Mouse (Mus musculus) ZHBTc4 (cell line): ENCODE data around the gene Pmp22.

ENCODE experiments used
- DNase-seq: peaks from one replicate; pipeline ENCODE4 v3.0.0-alpha.2; 2011; ENCODE audit warnings: low read depth, low spot score

The Pmp22 gene

GRCm38 (mm10) chr11:63128784-63129183, at the start of gene Pmp22:
Gene Pmp22 (plus strand): TSS chr11:63128982.
- DNase-seq, result no peak

GRCm38 (mm10) chr11:63084536-63084935, 44.2 kb upstream of the Pmp22 start:
- DNase-seq, result peak; percentile 34

GRCm38 (mm10) chr11:63088672-63089071, 40.1 kb upstream of the Pmp22 start:
- DNase-seq, result no peak

- DNase-seq, result peak; percentile 19
Observed at GRCm38 (mm10) chr11:63090210-63090609, 38.6 kb upstream of the Pmp22 start.

- no peak for DNase-seq
Observed at GRCm38 (mm10) chr11:63090986-63091385, 37.8 kb upstream of the Pmp22 start.

GRCm38 (mm10) chr11:63092271-63092670, 36.5 kb upstream of the Pmp22 start:
- DNase-seq, result no peak

GRCm38 (mm10) chr11:63093601-63094000, 35.2 kb upstream of the Pmp22 start:
- no peak for DNase-seq

GRCm38 (mm10) chr11:63094496-63094895, 34.3 kb upstream of the Pmp22 start:
- DNase-seq, result no peak

GRCm38 (mm10) chr11:63098016-63098415, 30.8 kb upstream of the Pmp22 start:
- DNase-seq, result no peak

- DNase-seq, result no peak
Observed at GRCm38 (mm10) chr11:63099390-63099789, 29.4 kb upstream of the Pmp22 start.

GRCm38 (mm10) chr11:63103256-63103655, 25.5 kb upstream of the Pmp22 start:
- no peak for DNase-seq

GRCm38 (mm10) chr11:63104026-63104425, 24.8 kb upstream of the Pmp22 start:
- no peak for DNase-seq

- peak; percentile 54 for DNase-seq
Observed at GRCm38 (mm10) chr11:63109230-63109775, 19.5 kb upstream of the Pmp22 start.

GRCm38 (mm10) chr11:63110329-63110728, 18.5 kb upstream of the Pmp22 start:
- no peak for DNase-seq

GRCm38 (mm10) chr11:63114807-63115641, 13.8 kb upstream of the Pmp22 start:
- DNase-seq, result no peak

GRCm38 (mm10) chr11:63116652-63117051, 12.1 kb upstream of the Pmp22 start:
- DNase-seq, result no peak

- no peak for DNase-seq
Observed at GRCm38 (mm10) chr11:63117266-63117665, 11.5 kb upstream of the Pmp22 start.

- no peak for DNase-seq
Observed at GRCm38 (mm10) chr11:63119791-63120190, 9.0 kb upstream of the Pmp22 start.

GRCm38 (mm10) chr11:63122249-63122648, 6.5 kb upstream of the Pmp22 start:
- no peak for DNase-seq

- DNase-seq, result no peak
Observed at GRCm38 (mm10) chr11:63122776-63123350, 5.9 kb upstream of the Pmp22 start.

GRCm38 (mm10) chr11:63124316-63124715, 4.5 kb upstream of the Pmp22 start:
- DNase-seq, result peak; percentile 73

GRCm38 (mm10) chr11:63125832-63126456, 2.8 kb upstream of the Pmp22 start:
- DNase-seq, result no peak
